Mouse (Mus musculus) right cerebral cortex, postnatal 36 days (tissue): ENCODE data around the gene Hmx3.

Experiments used
- DNase-seq, 2 experiments: peaks; one replicate each; pipeline ENCODE4 v3.0.0; 2022; ENCODE audit warnings: low spot score in 2 of 2, mixed read lengths in 1 of 2

Hmx3 gene

DNA sequence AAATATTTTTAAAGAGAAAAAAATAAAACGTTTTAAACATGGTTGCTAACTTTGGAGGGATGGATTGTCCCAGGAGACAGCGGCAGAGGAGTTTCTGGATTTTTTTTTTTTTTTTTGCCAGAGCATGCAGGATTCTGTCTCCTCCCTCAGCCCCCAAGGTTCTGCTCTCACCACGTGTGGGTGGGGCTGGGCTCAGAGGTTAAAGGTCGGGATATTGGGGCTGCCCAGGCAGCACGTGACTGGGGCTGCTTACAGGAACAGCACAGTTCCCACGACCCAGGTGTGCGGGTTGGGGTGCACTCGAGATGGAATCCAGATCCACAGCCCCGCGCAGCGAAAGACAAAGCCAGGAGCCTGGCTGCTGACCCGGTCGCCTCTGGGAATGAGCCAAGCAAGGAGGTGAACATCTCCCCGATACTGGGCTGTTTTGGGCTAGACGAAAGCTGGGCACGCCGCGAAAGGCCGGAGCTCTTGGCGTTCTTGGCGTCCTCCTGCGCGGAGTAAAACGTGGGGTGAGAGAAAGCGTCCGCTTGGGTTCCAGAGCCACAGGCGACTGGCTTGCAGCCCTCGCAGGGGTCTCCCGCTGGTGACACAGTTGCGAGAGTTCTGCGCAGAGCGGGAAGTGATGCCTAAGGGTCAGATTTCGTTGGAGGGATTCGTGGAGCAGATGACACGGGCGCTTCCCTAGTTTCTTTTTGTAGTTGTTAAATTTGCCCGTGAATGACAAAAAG lies 14.0 kb downstream of the Hmx3 start:
- DNase-seq, result no peak

DNA sequence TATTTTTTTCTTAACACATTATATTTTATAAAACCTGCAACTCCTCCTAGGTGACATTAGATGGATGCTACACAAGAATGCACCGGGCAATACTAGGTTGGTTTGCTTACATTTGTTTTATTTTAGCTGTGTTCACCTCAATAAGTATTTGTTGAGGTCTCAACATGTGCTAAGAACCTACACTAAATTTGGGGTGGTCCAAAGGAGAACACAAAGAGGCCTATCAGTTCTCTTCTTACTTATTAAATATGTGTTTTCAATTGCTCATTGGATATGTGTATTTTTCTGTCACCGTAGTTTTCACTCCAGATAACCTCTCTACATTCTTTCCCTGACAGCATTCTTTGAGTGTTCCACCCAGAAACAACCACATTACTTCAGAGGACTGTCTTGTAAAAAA lies 15.1 kb downstream of the Hmx3 start:
- DNase-seq, result no peak

DNA sequence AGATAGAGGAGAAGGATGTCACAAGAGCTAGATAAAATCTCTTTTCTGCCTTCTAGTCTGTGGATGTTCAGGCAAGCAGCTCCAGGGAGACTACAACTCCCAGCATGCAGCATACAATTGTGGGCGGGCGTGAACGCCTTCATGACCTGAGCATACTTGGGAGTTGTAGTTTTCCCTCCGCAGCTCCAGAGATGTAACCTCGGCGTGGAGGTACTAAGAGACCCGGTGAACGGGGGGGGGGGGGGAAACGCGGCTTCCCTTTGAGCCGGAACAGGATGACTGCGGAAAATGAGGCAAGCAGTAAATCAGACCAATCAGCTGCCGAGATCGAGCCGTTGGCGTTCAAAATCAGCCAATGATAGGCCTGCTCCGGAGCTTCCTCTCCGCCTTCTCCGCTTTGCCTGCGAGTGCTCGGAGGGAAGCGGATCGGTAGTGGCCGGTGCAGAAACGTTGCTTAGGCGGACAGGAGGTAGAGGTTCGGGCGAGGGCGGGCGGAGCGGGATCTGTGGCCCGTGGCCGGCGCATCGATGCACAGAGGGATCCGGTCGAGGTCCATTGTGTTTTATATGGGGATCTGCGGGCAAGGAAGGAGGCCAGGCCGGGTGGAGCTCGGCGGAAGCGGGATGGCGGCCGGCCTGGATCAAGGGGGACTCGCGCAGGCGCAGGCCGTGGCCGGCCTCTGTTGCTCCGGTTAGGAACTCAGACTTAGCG lies 17.5 kb downstream of the Hmx3 start, which contains the start of gene Bub3:
TSS of gene Bub3 (plus strand) at position 237 of the 711 bp plus-strand sequence.
- DNase-seq, result peak; percentile 94 to 96

DNA sequence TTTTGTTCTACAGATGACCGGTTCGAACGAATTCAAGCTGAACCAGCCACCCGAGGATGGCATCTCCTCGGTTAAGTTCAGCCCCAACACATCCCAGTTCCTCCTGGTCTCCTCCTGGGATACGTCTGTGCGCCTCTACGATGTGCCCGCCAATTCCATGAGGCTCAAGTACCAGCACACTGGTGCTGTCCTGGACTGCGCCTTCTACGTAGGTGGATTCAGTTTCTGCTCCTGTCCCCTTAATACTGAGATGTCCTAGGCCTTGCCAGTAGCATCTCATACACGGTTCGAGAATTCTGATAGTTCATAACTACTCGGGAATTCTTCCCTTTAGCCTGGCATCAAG lies 18.0 kb downstream of the Hmx3 start:
- no peak for DNase-seq

DNA sequence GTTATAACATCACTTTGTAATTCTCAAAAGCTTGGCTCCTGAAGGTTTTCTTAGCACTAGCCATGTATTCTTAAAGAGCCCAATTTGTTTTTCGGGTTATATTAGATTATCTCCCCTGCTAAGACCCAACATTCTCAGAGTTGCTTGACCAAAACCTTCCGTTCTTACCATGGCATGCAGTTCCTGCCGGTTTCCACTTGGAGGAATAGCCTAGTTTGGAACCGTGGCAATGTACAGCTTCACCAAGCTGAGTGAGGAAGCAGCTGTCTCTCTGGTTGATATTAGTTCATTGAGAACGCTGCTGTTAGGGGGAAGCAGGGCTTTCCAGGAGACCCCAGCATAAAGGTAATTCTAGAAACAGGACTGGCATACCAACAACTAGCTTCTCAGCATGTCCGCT lies 32.6 kb downstream of the Hmx3 start:
- no peak for DNase-seq

DNA sequence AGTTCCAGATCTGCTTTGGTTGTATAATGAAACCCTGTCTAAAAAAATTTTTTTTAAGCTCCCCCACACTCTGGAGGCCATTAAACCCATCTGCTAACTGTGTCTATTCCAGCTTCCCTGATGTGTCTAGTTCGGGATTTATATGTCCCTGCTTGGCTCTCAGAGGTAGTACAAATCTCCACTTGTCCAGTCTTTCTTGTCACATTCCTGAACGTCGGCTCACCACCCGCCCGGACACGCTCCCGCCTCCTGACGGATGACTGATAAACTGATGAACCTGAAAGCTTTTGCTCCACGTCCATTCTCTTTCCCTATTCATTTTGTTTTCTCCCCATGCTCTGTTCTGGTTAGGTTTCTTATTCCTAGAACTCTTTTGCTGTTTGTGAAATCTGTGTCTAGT lies 39.5 kb downstream of the Hmx3 start:
- DNase-seq, result no peak

DNA sequence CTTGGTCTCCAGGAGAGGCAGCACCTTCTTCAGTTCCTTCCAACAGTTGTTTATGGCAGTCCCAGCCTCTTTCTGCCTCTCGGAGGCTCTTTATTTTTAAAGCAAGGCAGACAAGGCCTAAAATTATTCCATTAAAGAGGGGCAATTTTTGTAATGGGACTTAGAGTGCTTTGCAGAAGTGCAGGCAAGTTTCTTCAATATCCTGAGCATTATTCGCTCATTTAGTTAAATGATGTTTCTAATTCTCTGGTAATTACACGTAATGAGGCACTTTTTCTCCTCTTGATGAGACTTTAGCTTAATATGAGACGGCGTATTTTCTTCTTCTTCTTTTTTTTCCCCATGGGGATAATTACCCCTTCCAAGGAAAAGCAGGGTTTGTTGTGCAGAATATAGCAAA lies 42.9 kb downstream of the Hmx3 start:
- no peak for DNase-seq
